Mouse (Mus musculus): ENCODE data around the gene Ddb2. TPM values are rescaled to one million over a fixed set of nuclear protein-coding genes. Genes with fewer than 3 reads are reported as not detected.

Gene Ddb2
- polyA plus RNA-seq, 1 experiment, result 37.4 TPM

GRCm38 (mm10) chr2:91268706-91269105 is 31.9 kb upstream of the Ddb2 start:
- TF ChIP-seq CTCF (IDR thresholded peaks at IDR 0.05; ENCODE audit: extremely low read depth, insufficient read depth, low read length) (no peak), POLR2A (IDR thresholded peaks at IDR 0.05; ENCODE audit: extremely low read depth, insufficient read depth, low read length) (no peak)
- H3K4me3 ChIP-seq (ENCODE audit: insufficient read depth, low read length), result no peak overlapping the region
- no peak overlapping the region for H3K27ac ChIP-seq (ENCODE audit: insufficient read depth, low read length)
- no peaks in the 10 kb centered on the region; the same call in 1 of the 2 replicates for H3K4me1 ChIP-seq (ENCODE audit: control insufficient read depth, insufficient read depth, low read length)

GRCm38 (mm10) chr2:91268042-91268441 is 31.3 kb upstream of the Ddb2 start:
- TF ChIP-seq CTCF (IDR thresholded peaks at IDR 0.05; ENCODE audit: extremely low read depth, insufficient read depth, low read length) (no peak), POLR2A (IDR thresholded peaks at IDR 0.05; ENCODE audit: extremely low read depth, insufficient read depth, low read length) (no peak)
- H3K27ac ChIP-seq (ENCODE audit: insufficient read depth, low read length), result no peak overlapping the region
- H3K4me3 ChIP-seq (ENCODE audit: insufficient read depth, low read length), result no peak overlapping the region
- H3K4me1 ChIP-seq (ENCODE audit: control insufficient read depth, insufficient read depth, low read length), result no peaks in the 10 kb centered on the region; the same call in 1 of the 2 replicates

- peak; percentile 72 for TF ChIP-seq POLR2A (IDR thresholded peaks at IDR 0.05; ENCODE audit: extremely low read depth, insufficient read depth, low read length)
- no peak for TF ChIP-seq CTCF (IDR thresholded peaks at IDR 0.05; ENCODE audit: extremely low read depth, insufficient read depth, low read length)
- Histone ChIP-seq H3K4me3 (ENCODE audit: insufficient read depth, low read length) (peak within 1 kb of the TSS; percentile 97), H3K4me1 (ENCODE audit: control insufficient read depth, insufficient read depth, low read length) (no peaks in the 10 kb centered on the region; the same call in 1 of the 2 replicates), H3K27ac (ENCODE audit: insufficient read depth, low read length) (peak within 1 kb of the TSS; percentile 88)
These were observed 28.2 kb upstream of the Ddb2 start, which contains the start of gene Arfgap2 for GRCm38 (mm10) chr2:91264711-91265681. Gene Arfgap2 (plus strand): TSS chr2:91264974.

GRCm38 (mm10) chr2:91263692-91264660 is 27.2 kb upstream of the Ddb2 start:
- Histone ChIP-seq H3K4me3 (ENCODE audit: insufficient read depth, low read length) (peak overlapping the region; percentile 97; the same call in 1 of the 2 replicates), H3K4me1 (ENCODE audit: control insufficient read depth, insufficient read depth, low read length) (no peaks in the 10 kb centered on the region; the same call in 1 of the 2 replicates), H3K27ac (ENCODE audit: insufficient read depth, low read length) (peak overlapping the region; percentile 88; the same call in 1 of the 2 replicates)
- no peak for TF ChIP-seq POLR2A (IDR thresholded peaks at IDR 0.05; ENCODE audit: extremely low read depth, insufficient read depth, low read length)
- no peak for TF ChIP-seq CTCF (IDR thresholded peaks at IDR 0.05; ENCODE audit: extremely low read depth, insufficient read depth, low read length)

GRCm38 (mm10) chr2:91259493-91259892 is 22.7 kb upstream of the Ddb2 start:
- H3K27ac ChIP-seq (ENCODE audit: insufficient read depth, low read length), result no peak overlapping the region
- no peaks in the 10 kb centered on the region for H3K4me1 ChIP-seq (ENCODE audit: control insufficient read depth, insufficient read depth, low read length)
- no peak overlapping the region for H3K4me3 ChIP-seq (ENCODE audit: insufficient read depth, low read length)
- no peak for TF ChIP-seq CTCF (IDR thresholded peaks at IDR 0.05; ENCODE audit: extremely low read depth, insufficient read depth, low read length)
- no peak for TF ChIP-seq POLR2A (IDR thresholded peaks at IDR 0.05; ENCODE audit: extremely low read depth, insufficient read depth, low read length)

- no peak for TF ChIP-seq POLR2A (IDR thresholded peaks at IDR 0.05; ENCODE audit: extremely low read depth, insufficient read depth, low read length)
- TF ChIP-seq CTCF (IDR thresholded peaks at IDR 0.05; ENCODE audit: extremely low read depth, insufficient read depth, low read length), result no peak
- no peak overlapping the region for H3K27ac ChIP-seq (ENCODE audit: insufficient read depth, low read length)
- H3K4me3 ChIP-seq (ENCODE audit: insufficient read depth, low read length), result peak overlapping the region; percentile 79; the same call in 1 of the 2 replicates
- no peaks in the 10 kb centered on the region for H3K4me1 ChIP-seq (ENCODE audit: control insufficient read depth, insufficient read depth, low read length)
These were observed 22.0 kb upstream of the Ddb2 start for GRCm38 (mm10) chr2:91258830-91259229.

GRCm38 (mm10) chr2:91258054-91258453 is 21.3 kb upstream of the Ddb2 start:
- TF ChIP-seq POLR2A (IDR thresholded peaks at IDR 0.05; ENCODE audit: extremely low read depth, insufficient read depth, low read length), result no peak
- TF ChIP-seq CTCF (IDR thresholded peaks at IDR 0.05; ENCODE audit: extremely low read depth, insufficient read depth, low read length), result no peak
- Histone ChIP-seq H3K4me1 (ENCODE audit: control insufficient read depth, insufficient read depth, low read length) (no peaks in the 10 kb centered on the region), H3K4me3 (ENCODE audit: insufficient read depth, low read length) (peak overlapping the region; percentile 79), H3K27ac (ENCODE audit: insufficient read depth, low read length) (peak overlapping the region; percentile 86)

- no peaks in the 10 kb centered on the region for H3K4me1 ChIP-seq (ENCODE audit: control insufficient read depth, insufficient read depth, low read length)
- peak overlapping the region; percentile 79 for H3K4me3 ChIP-seq (ENCODE audit: insufficient read depth, low read length)
- peak overlapping the region; percentile 86; the same call in 1 of the 2 replicates for H3K27ac ChIP-seq (ENCODE audit: insufficient read depth, low read length)
- no peak for TF ChIP-seq POLR2A (IDR thresholded peaks at IDR 0.05; ENCODE audit: extremely low read depth, insufficient read depth, low read length)
- no peak for TF ChIP-seq CTCF (IDR thresholded peaks at IDR 0.05; ENCODE audit: extremely low read depth, insufficient read depth, low read length)
These were observed 20.6 kb upstream of the Ddb2 start for GRCm38 (mm10) chr2:91257126-91257980.
